Mouse (Mus musculus) neural tube, embryonic 14.5 days (tissue): ENCODE results near the gene Nkrf. TPM values are rescaled to one million over a fixed set of nuclear protein-coding genes. Genes with fewer than 3 reads are reported as not detected.

Source experiments
- polyA plus RNA-seq: library from polyadenylated mRNA; unstranded; fragments of >200 nt; fragmentation: Nextera tagmentation; extraction: Ambion mirVana; gene quantifications from 2 replicates; pipeline ENCODE4 v1.2.1, GENCODE M21; 2014

Gene Nkrf
- polyA plus RNA-seq, 1 experiment from 2014 or later, result 25.6 TPM

Other genes starting within 250 kb of the Nkrf start
- gene Slc25a43, start 159.2 kb downstream of the Nkrf start, polyA plus RNA-seq, result 0.59 and 1.0 TPM in 2 replicates
- gene Slc25a5, start 107.2 kb downstream of the Nkrf start, polyA plus RNA-seq, result 544 and 575 TPM in 2 replicates
- 129 and 134 TPM in 2 replicates for gene Ube2a, start 29.0 kb downstream of the Nkrf start, polyA plus RNA-seq
- 27.5 and 29.7 TPM in 2 replicates for gene C330007P06Rik, start 28.8 kb downstream of the Nkrf start, polyA plus RNA-seq
- 79.6 and 82.8 TPM in 2 replicates for gene Sept6, start 88.9 kb upstream of the Nkrf start, polyA plus RNA-seq
- gene Sowahd, start 145.9 kb upstream of the Nkrf start, polyA plus RNA-seq, result not detected in 2 replicates
- gene Rpl39, start 182.5 kb upstream of the Nkrf start, polyA plus RNA-seq, result 292 and 307 TPM in 2 replicates
- gene Upf3b, start 207.4 kb upstream of the Nkrf start, polyA plus RNA-seq, result 32.4 and 33.6 TPM in 2 replicates
- 31.3 and 32.7 TPM in 2 replicates for gene Nkap, start 223.9 kb upstream of the Nkrf start, polyA plus RNA-seq